Mouse (Mus musculus) cerebellum, adult 9-11 months (tissue): ENCODE data around the gene Derl2.

Experiments
- DNase-seq: peaks from one replicate; pipeline ENCODE4 v3.0.0; 2022

Derl2 gene

DNA sequence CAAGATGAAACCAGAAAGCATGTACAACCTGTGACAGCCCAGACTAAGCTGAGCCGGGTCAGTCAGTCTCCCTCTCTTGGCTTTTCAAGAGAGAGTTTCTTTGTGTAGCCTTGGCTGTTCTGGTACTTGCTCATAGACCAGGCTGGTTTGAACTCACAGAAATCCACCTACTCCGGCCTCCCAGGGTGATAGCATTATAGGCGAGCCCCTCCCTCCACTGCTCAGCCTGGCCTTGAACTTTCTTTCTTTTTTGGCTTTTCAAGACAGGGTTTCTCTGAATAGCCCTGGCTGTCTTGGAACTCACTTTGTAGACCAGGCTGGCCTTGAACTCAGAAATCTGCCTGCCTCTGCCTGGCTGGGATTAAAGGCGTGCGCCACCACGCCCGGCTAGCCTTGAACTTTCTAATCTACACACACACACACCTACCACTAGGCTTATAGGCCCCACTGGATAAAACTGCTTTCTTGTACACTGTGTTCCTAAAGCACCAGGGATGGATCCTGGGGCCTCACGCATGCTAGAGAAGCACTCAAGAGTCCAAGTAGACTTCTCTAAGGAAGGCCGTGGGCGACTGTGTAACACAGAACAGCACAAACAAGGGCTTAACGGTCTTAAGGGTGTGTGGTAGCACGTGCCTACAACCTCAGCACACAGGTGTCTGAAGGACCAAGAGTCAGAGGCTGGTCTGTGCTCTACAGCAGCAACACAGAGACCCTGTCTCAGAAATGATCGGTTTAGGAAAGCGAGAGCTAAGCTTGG lies 38.7 kb downstream of the Derl2 start:
- no peak for DNase-seq

GRCm38 (mm10) chr11:70980232-70980631 lies 39.4 kb downstream of the Derl2 start:
- no peak for DNase-seq

DNA sequence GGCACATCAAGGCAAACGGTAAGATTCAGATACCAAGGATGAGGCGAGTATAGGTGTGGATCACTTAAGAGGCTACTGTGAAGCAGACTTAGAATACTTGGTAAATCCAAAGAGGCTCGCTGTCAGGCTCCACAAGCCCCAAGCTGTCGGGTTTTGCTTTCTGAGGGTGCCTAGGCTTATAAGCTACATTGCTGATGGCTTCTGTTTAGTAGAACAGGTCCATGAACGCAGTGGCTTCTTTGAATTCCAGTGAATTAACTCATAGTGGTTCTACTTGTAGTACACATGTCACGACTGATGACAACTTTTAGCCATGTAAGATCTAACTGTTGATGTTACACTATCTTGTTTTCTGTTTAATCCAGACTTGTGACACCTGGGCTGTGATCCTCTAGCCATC lies 42.3 kb downstream of the Derl2 start:
- DNase-seq = no peak

DNA sequence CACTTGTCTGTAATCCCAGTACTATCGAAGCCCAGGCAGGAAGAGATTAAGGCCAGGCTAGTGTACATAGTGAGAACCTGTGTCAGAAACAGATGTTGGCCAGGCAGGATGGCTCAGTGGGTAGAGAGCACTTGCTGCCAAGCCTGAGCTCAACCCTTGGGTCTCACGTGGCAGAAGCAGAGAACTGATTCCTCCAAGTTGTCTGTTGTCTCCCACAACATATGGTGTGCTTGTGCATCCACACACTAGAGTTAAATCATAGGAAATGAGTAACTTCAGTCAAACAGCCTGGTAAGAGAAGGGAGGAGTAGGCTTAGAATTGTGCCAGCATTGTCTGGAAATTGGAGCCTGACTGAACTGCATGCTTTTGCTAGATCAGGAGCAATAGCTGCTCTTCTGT lies 44.4 kb downstream of the Derl2 start:
- DNase-seq = no peak

GRCm38 (mm10) chr11:70973947-70974346 lies 45.7 kb downstream of the Derl2 start:
- DNase-seq = no peak

DNA sequence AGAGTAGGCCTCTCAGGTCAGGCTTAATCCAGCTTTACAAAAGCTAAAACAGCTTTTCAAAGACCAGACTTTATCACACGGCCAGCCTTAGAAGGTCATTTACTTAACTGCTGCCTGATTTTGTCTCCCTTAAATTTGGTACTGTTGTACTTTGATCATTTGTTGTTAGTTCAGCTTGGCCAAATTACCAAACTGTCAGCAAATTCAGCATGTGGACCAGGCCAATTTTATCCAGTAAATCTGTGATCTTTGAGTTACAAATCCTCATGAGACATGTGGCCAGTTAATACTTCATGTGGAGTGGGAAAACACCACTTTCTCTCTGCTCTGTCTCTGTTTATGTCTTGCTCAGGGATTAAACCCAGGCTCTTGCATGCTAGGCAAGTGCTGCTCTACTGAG lies 47.1 kb downstream of the Derl2 start:
- no peak for DNase-seq

GRCm38 (mm10) chr11:70970560-70971540 lies 48.8 kb downstream of the Derl2 start:
- DNase-seq = peak; percentile 40

- DNase-seq = peak; percentile 95
Observed at GRCm38 (mm10) chr11:70969821-70970559, 49.7 kb downstream of the Derl2 start, which contains the start of the genes Nup88 and Rpain. Gene Nup88, minus strand, starts transcription at chr11:70969973. Gene Rpain, plus strand, starts transcription at chr11:70970213.

- no peak for DNase-seq
Observed at GRCm38 (mm10) chr11:70969271-70969794, 50.3 kb downstream of the Derl2 start.

GRCm38 (mm10) chr11:70964222-70964907 lies 55.3 kb downstream of the Derl2 start:
- DNase-seq = no peak

DNA sequence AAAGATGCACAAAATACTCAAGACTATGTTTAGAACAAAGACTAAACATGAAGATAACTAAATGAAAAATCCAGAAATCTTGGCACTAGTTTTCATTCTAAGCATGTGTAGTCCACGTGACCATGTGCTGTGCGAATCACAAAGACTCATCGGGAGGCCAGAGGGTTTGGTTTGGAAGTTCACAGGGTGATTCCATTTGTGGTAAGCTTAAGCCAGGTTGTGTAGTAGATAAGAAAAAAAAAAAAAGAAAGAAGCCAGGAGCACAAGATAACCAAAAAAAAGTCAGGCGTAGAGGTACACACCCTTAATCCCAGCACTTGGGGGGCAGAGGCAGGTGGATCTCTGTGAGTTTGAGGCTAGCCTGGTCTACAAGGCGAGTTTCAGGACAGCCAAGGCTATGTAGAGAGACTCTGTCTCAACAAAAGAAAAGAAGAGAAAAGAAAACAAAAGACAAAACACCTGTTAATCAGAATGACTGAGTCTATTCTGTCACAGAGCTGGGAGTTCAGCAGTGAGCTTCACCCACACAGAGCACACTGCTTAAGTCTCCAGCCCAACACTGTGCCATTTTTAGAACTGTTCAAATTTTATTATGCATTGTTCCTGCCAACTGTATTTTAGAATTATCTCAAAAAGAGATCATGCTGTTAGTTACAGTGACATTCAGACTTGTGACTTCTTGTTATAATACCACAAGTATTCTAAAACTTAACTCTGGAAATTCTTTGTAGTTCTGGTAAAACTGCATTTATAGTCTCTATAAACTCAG lies 58.7 kb downstream of the Derl2 start:
- no peak for DNase-seq
